Mouse (Mus musculus) embryonic facial prominence, embryonic 10.5 days (tissue): Measurements from ENCODE around the gene Tenm1. TPM values are rescaled to one million over a fixed set of nuclear protein-coding genes. Genes with fewer than 3 reads are reported as not detected.

Experiments
- DNase-seq: peaks from one replicate; pipeline ENCODE4 v3.0.0-alpha.2; 2017; ENCODE audit warnings: low spot score
- H3K27ac ChIP-seq: fragments of 300-500 bp; sonication (generic); replicated peaks from 2 replicates; pipeline ENCODE4 v1.5.1; 2016; ENCODE audit warnings: mild to moderate bottlenecking
- H3K27me3 ChIP-seq: fragments of 300-500 bp; sonication (generic); replicated peaks from 2 replicates; pipeline ENCODE4 v1.6.1; 2016; ENCODE audit warnings: low read depth, mild to moderate bottlenecking; ENCODE audit not compliant: poor library complexity, severe bottlenecking
- H3K36me3 ChIP-seq: fragments of 300-500 bp; sonication (generic); replicated peaks from 2 replicates; pipeline ENCODE4 v1.6.1; 2016; ENCODE audit warnings: mild to moderate bottlenecking, moderate library complexity
- H3K4me1 ChIP-seq: fragments of 300-500 bp; sonication (generic); 2 replicates; pipeline ENCODE4 v1.6.1; 2016
- H3K4me3 ChIP-seq: fragments of 300-500 bp; sonication (generic); 2 replicates; pipeline ENCODE4 v1.5.1; 2016; ENCODE audit warnings: mild to moderate bottlenecking, moderate library complexity
- H3K9me3 ChIP-seq: fragments of 300-500 bp; sonication (generic); 2 replicates; pipeline ENCODE4 v1.6.1; 2016; ENCODE audit warnings: mild to moderate bottlenecking
- WGBS: fragments of 180-500 bp; shearing (Covaris S2); methylation state at CpG from one replicate; pipeline ENCODE4 v1.1.7; 2016; 5-methylcytosine and 5-hydroxymethylcytosine counted together
- polyA plus RNA-seq: library from polyadenylated mRNA; unstranded; fragments of >200 nt; fragmentation: Nextera tagmentation; extraction: Ambion mirVana; gene quantifications from 2 replicates; pipeline ENCODE4 v1.2.1, GENCODE M21; 2016

Gene Tenm1
- 0.31 and 0.61 TPM in 2 replicates for polyA plus RNA-seq

DNA sequence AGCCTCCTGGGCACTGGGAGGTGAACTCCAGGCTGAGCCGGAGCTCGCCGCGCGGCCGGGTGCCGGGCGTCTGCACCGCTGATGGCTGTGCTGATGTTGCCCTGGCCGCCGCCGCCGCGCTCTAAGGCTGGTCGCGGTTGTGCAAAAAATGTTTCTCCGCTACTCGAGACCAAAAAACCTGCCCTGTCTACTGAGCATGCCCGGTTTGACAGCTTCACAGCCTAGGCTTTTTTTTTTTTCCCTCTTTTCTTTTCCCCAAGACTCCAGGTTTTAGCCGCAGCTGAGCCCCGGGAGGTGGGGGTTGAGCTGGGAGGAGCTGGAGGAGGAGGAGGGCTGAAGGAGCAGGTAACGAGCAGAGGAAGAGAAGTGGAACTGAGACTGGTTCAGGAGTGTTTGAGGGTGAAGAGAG, at the start of gene Tenm1:
Gene Tenm1 (minus strand): TSS at position 272 of the 409 bp plus-strand sequence.
- 0 out of 2 replicates have a peak, but pooled peaks cover 2% of the 10 kb centered on the region for H3K4me1 ChIP-seq
- H3K9me3 ChIP-seq: no peaks in the 10 kb centered on the region
- WGBS: 18% methylated on average over 22 of the region's 22 CpGs
- DNase-seq: peak; percentile 42
- H3K27me3 ChIP-seq: peaks cover 38% of the 10 kb centered on the region
- H3K36me3 ChIP-seq: no peaks in the 10 kb centered on the region
- no peak within 1 kb of the TSS for H3K27ac ChIP-seq
- H3K4me3 ChIP-seq: peak within 1 kb of the TSS; percentile 53

DNA sequence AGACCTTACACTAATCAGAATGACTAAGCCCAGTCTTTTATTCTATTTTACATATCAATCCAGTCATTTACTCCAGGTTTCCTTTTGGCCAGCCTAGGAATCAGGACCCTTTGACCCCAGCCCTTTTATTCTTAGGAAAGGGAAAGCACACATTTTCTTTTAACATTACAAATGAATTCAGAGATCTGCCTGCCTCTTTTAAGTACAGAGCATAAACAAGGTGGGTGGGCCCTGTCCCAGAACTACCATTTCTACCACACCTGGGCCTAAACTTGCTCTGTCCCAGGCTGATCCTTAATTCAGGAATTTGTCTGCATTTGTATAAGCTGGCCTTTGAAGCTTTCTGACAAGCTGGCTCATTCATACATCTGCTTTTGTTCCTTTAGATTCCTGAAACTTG, 38.4 kb upstream of the Tenm1 start:
- no peaks in the 10 kb centered on the region for H3K9me3 ChIP-seq
- no peaks in the 10 kb centered on the region for H3K4me1 ChIP-seq
- no peak for DNase-seq
- H3K27me3 ChIP-seq: no peaks in the 10 kb centered on the region
- no peak overlapping the region for H3K4me3 ChIP-seq
- no peaks in the 10 kb centered on the region for H3K36me3 ChIP-seq
- H3K27ac ChIP-seq: no peak overlapping the region

DNA sequence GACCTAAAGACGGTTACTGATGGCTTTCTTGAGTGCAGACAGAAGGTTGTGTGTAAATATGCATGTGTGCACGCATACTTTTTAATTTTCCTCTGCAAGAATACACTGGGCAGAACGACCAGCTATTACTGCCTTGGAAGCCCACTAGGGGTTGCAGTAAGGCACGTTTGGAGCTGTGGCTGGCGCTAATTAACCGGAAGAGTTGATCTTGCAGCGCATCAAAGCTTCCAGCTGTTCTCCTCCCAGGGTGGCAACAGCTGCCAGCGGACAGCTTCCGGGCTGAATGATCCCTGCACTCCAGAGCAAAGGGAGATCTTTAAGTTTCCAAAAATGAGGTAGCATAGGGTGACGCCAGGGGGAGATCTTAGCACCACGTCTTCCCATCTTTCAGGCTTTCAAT, 1.7 kb upstream of the Tenm1 start:
- peaks cover 38% of the 10 kb centered on the region for H3K27me3 ChIP-seq
- no peak overlapping the region for H3K27ac ChIP-seq
- 0 out of 2 replicates have a peak, but pooled peaks cover 2% of the 10 kb centered on the region for H3K4me1 ChIP-seq
- WGBS: 12% methylated on average over 11 of the region's 11 CpGs
- peak; percentile 35 for DNase-seq
- no peaks in the 10 kb centered on the region for H3K36me3 ChIP-seq
- H3K9me3 ChIP-seq: no peaks in the 10 kb centered on the region
- peak overlapping the region; percentile 53 for H3K4me3 ChIP-seq

DNA sequence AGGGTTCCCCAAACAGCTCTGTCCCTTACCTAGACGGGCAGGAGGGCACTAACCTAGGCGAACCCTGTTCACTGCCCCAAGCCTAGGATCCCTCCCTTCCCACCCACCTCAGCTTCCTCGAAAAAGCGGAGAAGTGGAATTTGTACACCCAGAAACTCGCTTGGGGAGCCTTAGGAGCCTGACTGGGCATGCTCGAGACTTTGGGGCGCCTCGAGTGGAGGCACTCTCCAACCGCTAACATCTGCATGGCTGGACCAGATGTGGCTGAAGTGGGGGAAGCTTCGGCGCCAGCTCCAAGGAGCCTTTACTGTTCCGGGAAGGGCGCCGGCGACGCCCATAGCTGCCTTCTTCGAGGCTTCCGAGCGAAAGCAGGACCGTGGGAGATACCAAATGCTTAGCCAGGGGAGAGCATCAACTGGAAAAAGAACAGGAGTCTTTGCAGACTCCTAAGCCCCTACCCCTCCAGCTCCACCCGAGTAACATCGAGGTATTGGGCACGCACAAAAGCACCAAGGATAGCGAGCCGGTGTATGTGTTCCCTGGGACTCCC, 1.1 kb upstream of the Tenm1 start:
- Histone ChIP-seq H3K4me1 (0 out of 2 replicates have a peak, but pooled peaks cover 2% of the 10 kb centered on the region), H3K27me3 (peaks cover 38% of the 10 kb centered on the region), H3K9me3 (no peaks in the 10 kb centered on the region), H3K4me3 (peak overlapping the region; percentile 53), H3K36me3 (no peaks in the 10 kb centered on the region), H3K27ac (no peak overlapping the region)
- peak; percentile 33 for DNase-seq
- WGBS: 14% methylated on average over 25 of the region's 25 CpGs

DNA sequence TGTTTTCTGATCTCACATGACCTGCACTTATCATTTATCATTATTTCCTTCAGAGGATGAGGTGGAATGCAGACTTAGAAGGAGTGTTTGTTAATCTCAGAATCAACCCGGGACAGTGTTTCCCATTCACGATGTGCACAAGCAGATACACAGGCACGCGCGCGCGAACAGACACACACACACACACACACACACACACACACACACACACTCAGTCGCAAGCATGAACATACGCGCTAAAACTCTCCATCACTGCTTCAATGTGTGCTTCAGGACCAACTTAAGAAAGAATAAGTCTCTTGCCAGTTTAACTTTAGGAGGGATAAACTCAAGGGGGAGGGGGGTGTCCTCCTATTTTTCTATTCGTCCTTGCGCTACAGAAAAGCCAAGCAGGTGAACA, 411 bp upstream of the Tenm1 start:
- H3K27me3 ChIP-seq: peaks cover 38% of the 10 kb centered on the region
- 23% methylated on average over 12 of the region's 12 CpGs for WGBS
- no peaks in the 10 kb centered on the region for H3K36me3 ChIP-seq
- no peak overlapping the region for H3K27ac ChIP-seq
- H3K4me3 ChIP-seq: peak overlapping the region; percentile 53
- peak; percentile 13 for DNase-seq
- 0 out of 2 replicates have a peak, but pooled peaks cover 2% of the 10 kb centered on the region for H3K4me1 ChIP-seq
- no peaks in the 10 kb centered on the region for H3K9me3 ChIP-seq

DNA sequence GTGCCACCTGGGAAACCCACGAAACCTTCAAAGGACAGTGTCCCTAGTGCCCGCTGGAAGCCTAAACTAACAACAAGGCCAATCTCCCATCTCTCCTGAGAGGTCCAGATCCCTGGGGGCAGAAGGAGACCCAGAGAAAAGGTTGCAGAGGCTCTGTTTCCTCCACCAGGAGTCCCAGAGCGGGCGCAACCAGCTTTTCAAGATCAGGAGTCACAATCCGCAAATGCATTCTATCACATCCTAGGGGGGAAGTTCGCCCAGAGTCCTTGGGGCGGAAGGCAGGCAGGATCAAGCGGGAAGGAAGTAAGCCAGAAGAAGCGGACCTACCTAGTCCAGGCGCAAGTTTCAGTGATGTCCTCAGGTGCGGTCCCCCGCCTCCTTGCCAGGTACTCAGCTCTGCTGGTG, 963 bp downstream of the Tenm1 start:
- peak; percentile 28 for DNase-seq
- Histone ChIP-seq H3K4me3 (peak overlapping the region; percentile 53), H3K9me3 (no peaks in the 10 kb centered on the region), H3K27ac (no peak overlapping the region), H3K36me3 (no peaks in the 10 kb centered on the region), H3K4me1 (0 out of 2 replicates have a peak, but pooled peaks cover 2% of the 10 kb centered on the region), H3K27me3 (peaks cover 38% of the 10 kb centered on the region)
- 8% methylated on average over 12 of the region's 12 CpGs for WGBS

DNA sequence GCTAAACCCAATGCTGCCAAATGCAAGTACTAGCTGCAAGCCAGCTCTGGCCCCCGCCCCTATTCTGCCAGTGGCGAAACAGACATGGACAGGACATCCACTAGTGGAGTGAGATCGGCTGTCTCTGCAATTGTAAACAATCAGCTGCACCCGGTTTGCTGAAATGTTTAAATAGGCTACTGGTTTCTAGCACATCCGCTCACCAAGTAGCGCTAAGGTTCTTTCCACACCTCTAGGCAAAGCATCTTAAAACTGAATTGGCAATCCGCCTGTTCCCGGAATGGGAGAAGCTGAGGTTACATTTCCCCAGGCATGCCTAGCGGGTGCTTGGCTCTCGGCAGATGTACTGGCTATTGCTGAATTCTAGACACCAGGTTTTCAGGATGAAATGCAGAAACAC, 1.8 kb downstream of the Tenm1 start:
- H3K4me3 ChIP-seq: no peak overlapping the region
- no peaks in the 10 kb centered on the region for H3K9me3 ChIP-seq
- 0 out of 2 replicates have a peak, but pooled peaks cover 2% of the 10 kb centered on the region for H3K4me1 ChIP-seq
- no peaks in the 10 kb centered on the region for H3K36me3 ChIP-seq
- H3K27ac ChIP-seq: no peak overlapping the region
- peak; percentile 8 for DNase-seq
- H3K27me3 ChIP-seq: peaks cover 38% of the 10 kb centered on the region
- 19% methylated on average over 10 of the region's 10 CpGs for WGBS

DNA sequence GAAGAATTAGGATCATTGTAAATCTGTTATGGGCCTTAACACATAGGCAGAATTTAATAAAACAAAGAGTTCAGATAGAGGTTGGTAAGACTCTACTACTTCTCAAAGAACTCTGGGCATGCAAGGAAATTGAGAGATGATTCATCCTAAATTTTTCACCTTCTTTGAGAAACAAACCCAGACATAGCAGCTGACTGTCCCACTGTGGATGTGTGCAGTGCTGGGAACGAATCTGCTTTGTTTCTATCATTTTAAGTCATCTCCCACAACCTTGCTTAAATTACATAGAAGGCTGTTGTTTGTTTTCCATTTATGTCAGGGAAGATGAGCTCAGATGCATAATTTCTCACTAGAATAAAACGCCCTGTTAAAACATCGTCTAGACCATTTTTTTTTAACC, 31.0 kb downstream of the Tenm1 start:
- no peaks in the 10 kb centered on the region for H3K4me1 ChIP-seq
- no peaks in the 10 kb centered on the region for H3K36me3 ChIP-seq
- DNase-seq: no peak
- 81% methylated on average over 3 of the region's 3 CpGs for WGBS
- no peaks in the 10 kb centered on the region for H3K9me3 ChIP-seq
- no peak overlapping the region for H3K27ac ChIP-seq
- H3K4me3 ChIP-seq: no peak overlapping the region
- no peaks in the 10 kb centered on the region for H3K27me3 ChIP-seq

DNA sequence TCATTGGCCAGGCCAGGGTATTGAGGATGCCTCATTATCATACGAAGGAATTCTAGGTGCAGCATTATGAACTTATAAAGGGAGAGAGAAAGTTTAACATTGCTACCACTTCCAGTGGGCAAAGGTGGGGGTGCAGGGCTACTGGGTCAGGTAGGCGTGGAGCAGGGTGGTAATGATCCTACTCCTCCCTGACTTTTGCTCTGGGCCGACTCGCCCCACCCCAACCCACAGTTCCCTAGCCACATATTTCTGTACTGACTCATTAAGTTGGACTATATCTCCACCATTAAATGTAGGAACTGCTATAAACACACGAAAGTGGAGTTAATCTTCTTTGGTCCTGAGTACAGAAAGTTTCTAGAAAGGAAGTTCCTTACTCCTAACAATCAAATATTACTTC, 40.8 kb downstream of the Tenm1 start:
- Histone ChIP-seq H3K9me3 (no peaks in the 10 kb centered on the region), H3K4me3 (no peak overlapping the region), H3K36me3 (no peaks in the 10 kb centered on the region), H3K4me1 (no peaks in the 10 kb centered on the region), H3K27me3 (no peaks in the 10 kb centered on the region), H3K27ac (no peak overlapping the region)
- no peak for DNase-seq
- WGBS: 87% methylated on average over 5 of the region's 5 CpGs

DNA sequence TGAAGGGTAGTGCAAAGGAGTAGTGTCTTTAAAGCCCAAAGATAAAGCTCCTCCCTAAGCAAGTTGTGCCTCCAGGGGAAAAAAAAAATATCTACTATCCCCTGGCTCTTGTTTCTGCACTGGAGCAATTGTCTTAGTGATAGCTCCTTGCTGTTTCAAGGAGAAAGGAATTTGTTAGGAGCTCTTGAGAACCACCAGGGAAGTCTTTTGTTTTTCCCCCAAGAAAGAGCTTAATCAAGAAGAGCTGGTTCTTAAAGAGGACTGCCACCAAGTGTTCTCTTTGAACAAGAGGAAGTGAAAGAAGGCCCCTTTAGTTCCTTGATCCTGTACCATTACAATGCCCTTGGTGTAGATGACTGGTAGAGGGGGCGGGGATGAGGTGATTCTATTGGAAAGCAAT, 56.4 kb downstream of the Tenm1 start:
- H3K4me1 ChIP-seq: no peaks in the 10 kb centered on the region
- no peaks in the 10 kb centered on the region for H3K27me3 ChIP-seq
- no peak for DNase-seq
- H3K4me3 ChIP-seq: no peak overlapping the region
- WGBS: 56% methylated on average over 1 of the region's 1 CpGs
- H3K27ac ChIP-seq: no peak overlapping the region
- no peaks in the 10 kb centered on the region for H3K36me3 ChIP-seq
- H3K9me3 ChIP-seq: no peaks in the 10 kb centered on the region

DNA sequence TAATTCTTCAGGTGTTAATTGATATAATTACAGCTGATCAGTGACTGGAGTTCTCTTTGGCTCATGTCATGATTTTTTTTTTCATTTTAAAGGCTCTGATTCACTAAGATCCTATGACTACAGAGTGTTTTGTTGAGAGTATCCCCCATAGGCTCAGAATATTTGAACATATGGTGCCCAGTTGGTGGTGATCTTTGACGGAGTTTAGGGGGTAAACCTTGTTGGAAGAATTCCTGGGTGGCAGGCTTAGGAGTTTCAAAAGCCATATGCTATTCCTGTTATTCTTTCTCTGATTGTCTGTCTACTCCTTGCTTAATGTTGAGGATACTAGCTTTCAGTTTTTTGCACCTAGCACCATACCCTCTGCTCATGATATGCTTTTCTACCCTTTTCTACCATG, 109.6 kb downstream of the Tenm1 start:
- Histone ChIP-seq H3K4me1 (no peaks in the 10 kb centered on the region), H3K9me3 (no peaks in the 10 kb centered on the region), H3K36me3 (no peaks in the 10 kb centered on the region), H3K4me3 (no peak overlapping the region), H3K27me3 (no peaks in the 10 kb centered on the region), H3K27ac (no peak overlapping the region)
- DNase-seq: no peak
- WGBS: 71% methylated on average over 1 of the region's 1 CpGs

DNA sequence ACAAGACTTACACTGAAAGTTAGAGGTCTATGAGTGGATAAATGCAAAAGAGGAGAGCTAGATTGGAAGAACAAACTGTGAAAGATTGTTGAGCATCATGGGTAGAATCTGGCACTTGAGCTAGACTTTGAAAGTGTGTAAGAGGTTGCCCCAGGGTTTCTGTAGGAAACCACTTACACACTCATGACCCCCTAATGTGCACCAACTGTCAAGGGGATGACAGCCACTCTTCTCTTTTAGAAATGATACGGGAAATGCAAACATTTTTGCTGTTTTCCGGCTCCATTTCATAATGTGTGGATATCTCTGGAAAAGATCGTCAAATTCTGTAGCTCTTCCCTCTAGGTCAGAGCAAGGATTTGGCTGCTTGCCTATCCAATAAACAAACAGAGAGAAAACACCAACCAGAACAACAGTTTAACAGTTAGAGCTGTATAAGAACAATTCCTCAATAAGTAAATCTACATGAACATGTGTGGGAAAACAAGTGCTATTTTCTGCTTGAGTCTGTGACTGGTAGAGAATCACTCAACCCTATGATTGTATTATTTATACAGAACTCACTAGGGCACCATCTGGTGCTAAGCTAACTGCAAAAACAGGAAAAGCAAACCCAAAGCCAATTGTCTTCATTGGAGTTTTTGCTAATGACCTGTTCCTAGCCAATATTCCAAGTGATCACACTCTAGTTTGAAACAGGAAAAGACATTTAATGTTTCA, 111.0 kb downstream of the Tenm1 start:
- Histone ChIP-seq H3K9me3 (no peaks in the 10 kb centered on the region), H3K27ac (no peak overlapping the region), H3K27me3 (no peaks in the 10 kb centered on the region), H3K4me3 (no peak overlapping the region), H3K36me3 (no peaks in the 10 kb centered on the region), H3K4me1 (no peaks in the 10 kb centered on the region)
- no peak for DNase-seq
- 87% methylated on average over 3 of the region's 3 CpGs for WGBS

DNA sequence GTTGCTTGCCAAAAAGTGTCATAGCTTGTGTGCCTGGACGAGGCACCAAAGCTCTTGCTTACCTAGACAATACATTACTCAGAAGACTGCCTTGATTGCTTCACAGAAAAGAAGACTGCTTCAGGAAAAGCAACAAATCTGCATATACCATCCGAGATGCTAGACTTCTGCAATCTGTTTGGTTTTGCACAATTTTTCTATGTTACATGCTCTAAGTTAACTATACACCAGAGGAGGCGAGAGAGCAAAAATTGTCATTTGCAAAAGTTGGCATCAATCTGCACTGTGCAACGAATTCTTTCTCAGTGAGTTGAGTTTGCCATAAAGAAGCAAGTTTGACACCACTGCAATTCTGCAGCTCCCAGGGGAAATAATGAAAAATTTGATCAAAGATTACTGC, 193.1 kb downstream of the Tenm1 start:
- Histone ChIP-seq H3K4me3 (no peak overlapping the region), H3K9me3 (no peaks in the 10 kb centered on the region), H3K27me3 (no peaks in the 10 kb centered on the region), H3K4me1 (no peaks in the 10 kb centered on the region), H3K27ac (no peak overlapping the region), H3K36me3 (no peaks in the 10 kb centered on the region)
- DNase-seq: no peak
- 71% methylated on average over 4 of the region's 4 CpGs for WGBS
